Mouse (Mus musculus) megakaryocyte, embryonic 14.5 days (primary cell): ENCODE results near the gene Calm1.

Source experiments
- FLI1 ChIP-seq: IDR thresholded peaks from 2 replicates; pipeline ENCODE4 v1.6.1; 2012; ENCODE audit warnings: low read length, inconsistent platforms, mixed read lengths
- GATA1 ChIP-seq: IDR thresholded peaks from 3 replicates; pipeline ENCODE4 v1.6.1; 2012; ENCODE audit warnings: mixed read lengths, low read length, inconsistent platforms, borderline replicate concordance

GRCm38 (mm10) chr12:100212397-100212796, 13.2 kb downstream of the Calm1 start:
- no peak for TF ChIP-seq GATA1
- TF ChIP-seq FLI1, result no peak
